Mouse (Mus musculus) hindbrain, embryonic 15.5 days (tissue): Measurements from ENCODE around the gene Cldn11. TPM values are rescaled to one million over a fixed set of nuclear protein-coding genes. Genes with fewer than 3 reads are reported as not detected.
"Not testable (repeated sequence)": the region's sequence is repeated elsewhere in the genome, so short reads cannot be mapped to it uniquely, and the experiment has no call there.

Experiments
- ATAC-seq: fragments of 200-750 bp; cut with Nextera tagmentation; 2 replicates; pipeline ENCODE4 v1.8.0; 2017; ENCODE audit warnings: low read depth, moderate number of reproducible peaks, moderate TSS enrichment; ENCODE audit not compliant: low FRiP score
- H3K27ac ChIP-seq: fragments of 300-500 bp; sonication (generic); replicated peaks from 2 replicates; pipeline ENCODE4 v1.5.1; 2015; ENCODE audit warnings: mild to moderate bottlenecking, inconsistent platforms
- H3K27me3 ChIP-seq: fragments of 300-500 bp; sonication (generic); 2 replicates; pipeline ENCODE4 v1.6.1; 2015; ENCODE audit warnings: control low read depth, inconsistent platforms
- H3K36me3 ChIP-seq: fragments of 300-500 bp; sonication (generic); 2 replicates; pipeline ENCODE4 v1.6.1; 2015; ENCODE audit warnings: control low read depth, inconsistent platforms
- H3K4me1 ChIP-seq: fragments of 300-500 bp; sonication (generic); replicated peaks from 2 replicates; pipeline ENCODE4 v1.6.1; 2015; ENCODE audit warnings: control low read depth, inconsistent platforms
- H3K4me2 ChIP-seq: fragments of 300-500 bp; sonication (generic); 2 replicates; pipeline ENCODE4 v1.6.1; 2015; ENCODE audit warnings: moderate library complexity, mild to moderate bottlenecking, inconsistent platforms
- H3K4me3 ChIP-seq: fragments of 300-500 bp; sonication (generic); 2 replicates; pipeline ENCODE4 v1.5.1; 2015; ENCODE audit warnings: mild to moderate bottlenecking, inconsistent platforms
- H3K9ac ChIP-seq: fragments of 300-500 bp; sonication (generic); 2 replicates; pipeline ENCODE4 v1.6.1; 2015; ENCODE audit warnings: inconsistent platforms
- H3K9me3 ChIP-seq: fragments of 300-500 bp; sonication (generic); 2 replicates; pipeline ENCODE4 v1.6.1; 2016; ENCODE audit warnings: control low read depth, inconsistent platforms
- WGBS: fragments of 180-500 bp; shearing (Covaris S2); methylation state at CpG from one replicate; pipeline ENCODE4 v1.1.7; 2015; 5-methylcytosine and 5-hydroxymethylcytosine counted together
- polyA plus RNA-seq: library from polyadenylated mRNA; unstranded; fragments of >200 nt; fragmentation: Nextera tagmentation; extraction: Ambion mirVana; gene quantifications from 2 replicates; pipeline ENCODE4 v1.2.1, GENCODE M21; 2015

Gene Cldn11
- polyA plus RNA-seq, 1 experiment from 2014 or later, result 55.6 TPM

DNA sequence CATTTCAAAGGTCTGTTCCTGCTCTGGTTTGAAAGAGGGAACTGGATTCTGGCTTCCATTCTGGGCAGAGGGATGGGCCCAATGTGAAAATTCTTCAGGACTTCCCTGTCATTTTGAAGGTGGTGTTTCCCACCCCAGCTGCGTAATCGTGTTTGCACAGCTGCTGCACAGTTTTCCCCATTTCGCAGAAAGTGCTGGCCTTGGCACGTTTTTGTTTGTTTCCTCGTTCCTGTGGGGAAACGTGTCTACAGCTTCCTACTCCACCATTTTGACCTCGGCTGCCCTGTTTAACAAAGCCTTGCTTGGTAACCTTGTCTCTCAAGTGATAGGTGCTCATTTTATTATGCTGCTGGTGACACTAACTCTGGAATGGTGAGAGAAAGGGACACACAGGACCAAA, 15.0 kb upstream of the Cldn11 start:
- no peak for ATAC-seq
- H3K36me3 ChIP-seq, result no peaks in the 10 kb centered on the region
- WGBS, result 66% methylated on average over 7 of the region's 7 CpGs
- no peak overlapping the region for H3K4me3 ChIP-seq
- H3K9ac ChIP-seq, result no peak overlapping the region
- H3K9me3 ChIP-seq, result no peaks in the 10 kb centered on the region
- H3K27me3 ChIP-seq, result no peaks in the 10 kb centered on the region
- H3K4me2 ChIP-seq, result no peak overlapping the region
- H3K4me1 ChIP-seq, result no peaks in the 10 kb centered on the region
- no peak overlapping the region for H3K27ac ChIP-seq

- H3K9ac ChIP-seq, H3K4me1 ChIP-seq, H3K4me2 ChIP-seq, H3K27ac ChIP-seq, H3K36me3 ChIP-seq, ATAC-seq, H3K9me3 ChIP-seq, H3K4me3 ChIP-seq, H3K27me3 ChIP-seq: not testable (repeated sequence)
- WGBS, result 77% methylated on average over 4 of the region's 4 CpGs
Measured at GRCm38 (mm10) chr3:31136591-31136990, 13.1 kb upstream of the Cldn11 start.

GRCm38 (mm10) chr3:31138454-31139424, 11.0 kb upstream of the Cldn11 start:
- no peak overlapping the region for H3K9ac ChIP-seq
- H3K4me2 ChIP-seq, result no peak overlapping the region
- no peaks in the 10 kb centered on the region for H3K9me3 ChIP-seq
- no peak overlapping the region for H3K4me3 ChIP-seq
- ATAC-seq, result no peak
- no peak overlapping the region for H3K27ac ChIP-seq
- no peaks in the 10 kb centered on the region for H3K36me3 ChIP-seq
- 57% methylated on average over 13 of the region's 13 CpGs for WGBS
- no peaks in the 10 kb centered on the region for H3K4me1 ChIP-seq
- no peaks in the 10 kb centered on the region for H3K27me3 ChIP-seq

DNA sequence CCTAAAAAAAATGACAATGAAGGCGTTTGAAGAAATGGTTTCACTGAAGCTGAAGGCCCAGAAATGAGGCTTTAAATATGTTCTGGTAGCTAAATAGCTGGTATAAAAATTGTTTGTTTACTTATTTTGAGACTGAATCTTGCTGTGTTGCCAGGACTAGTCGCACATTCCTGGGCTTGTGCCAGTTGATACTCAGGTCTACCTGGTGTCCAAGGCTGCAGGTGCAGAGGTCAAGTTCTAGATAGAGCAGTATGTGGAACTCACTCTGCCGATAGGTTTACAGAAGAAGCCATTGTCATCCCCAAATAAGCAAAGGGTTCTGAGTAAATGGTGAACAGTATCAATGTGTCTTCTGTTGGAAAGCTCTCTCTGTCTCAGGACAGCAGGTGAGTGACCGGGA, 8.1 kb upstream of the Cldn11 start:
- WGBS, result 85% methylated on average over 4 of the region's 4 CpGs

GRCm38 (mm10) chr3:31145222-31145621, 4.5 kb upstream of the Cldn11 start:
- not testable (repeated sequence) for H3K9me3 ChIP-seq, ATAC-seq, H3K36me3 ChIP-seq, H3K9ac ChIP-seq, H3K4me2 ChIP-seq, H3K27ac ChIP-seq, H3K4me3 ChIP-seq
- WGBS, result 90% methylated on average over 11 of the region's 11 CpGs
- peaks cover 24% of the 10 kb centered on the region for H3K27me3 ChIP-seq
- peaks cover 16% of the 10 kb centered on the region for H3K4me1 ChIP-seq

More for the DNA sequence above, 8.1 kb upstream of the Cldn11 start:
- H3K27me3 ChIP-seq, result peaks cover 4% of the 10 kb centered on the region; the same call in 1 of the 2 replicates
- ATAC-seq, result no peak
- H3K9ac ChIP-seq, result no peak overlapping the region
- H3K27ac ChIP-seq, result no peak overlapping the region
- H3K4me3 ChIP-seq, result no peak overlapping the region
- H3K36me3 ChIP-seq, result no peaks in the 10 kb centered on the region
- H3K4me1 ChIP-seq, result 0 out of 2 replicates have a peak, but pooled peaks cover 3% of the 10 kb centered on the region
- no peak overlapping the region for H3K4me2 ChIP-seq
- no peaks in the 10 kb centered on the region for H3K9me3 ChIP-seq

DNA sequence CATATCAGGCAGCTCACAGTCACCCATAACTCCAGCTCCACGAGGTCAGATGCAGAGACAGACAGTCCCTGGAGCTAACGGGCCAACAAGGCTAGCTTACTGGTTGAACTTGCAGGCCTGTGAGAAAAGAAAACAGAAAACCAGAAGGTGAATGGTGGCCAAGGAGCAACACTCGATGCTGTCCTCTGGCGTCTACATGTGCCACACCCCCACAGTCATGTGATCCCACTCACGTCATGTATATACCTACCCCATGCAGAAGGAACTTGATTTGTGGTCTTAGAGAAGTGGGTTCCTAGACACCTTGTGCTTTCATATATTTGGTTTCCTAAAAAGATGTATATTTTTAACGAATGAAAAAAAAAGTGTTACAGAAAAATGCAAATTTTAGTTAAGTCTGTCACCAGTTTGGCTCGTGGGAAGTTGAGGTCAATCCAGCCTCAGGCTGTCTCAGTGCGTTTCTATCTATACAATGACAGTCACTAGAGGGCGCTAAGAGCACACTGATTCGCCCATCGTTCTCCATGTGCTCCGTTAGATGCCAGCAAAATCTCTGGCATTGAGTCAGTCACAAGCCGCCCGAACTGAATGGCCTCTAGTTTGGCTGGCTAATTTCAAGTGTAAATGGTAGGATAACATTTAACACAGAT, 4.0 kb upstream of the Cldn11 start:
- Histone ChIP-seq H3K27ac (no peak overlapping the region), H3K36me3 (no peaks in the 10 kb centered on the region), H3K27me3 (peaks cover 24% of the 10 kb centered on the region), H3K4me1 (peaks cover 16% of the 10 kb centered on the region), H3K9ac (peak overlapping the region; percentile 19; the same call in 1 of the 2 replicates), H3K9me3 (no peaks in the 10 kb centered on the region), H3K4me2 (peak overlapping the region; percentile 42), H3K4me3 (no peak overlapping the region)
- peak; percentile 91 for ATAC-seq
- WGBS, result 13% methylated on average over 14 of the region's 14 CpGs

- H3K4me2 ChIP-seq, result no peak overlapping the region
- no peaks in the 10 kb centered on the region for H3K36me3 ChIP-seq
- whole genome bisulfite sequencing, result 85% methylated on average over 7 of the region's 7 CpGs
- ATAC-seq, result no peak
- peaks cover 16% of the 10 kb centered on the region for H3K4me1 ChIP-seq
- H3K9ac ChIP-seq, result no peak overlapping the region
- peaks cover 24% of the 10 kb centered on the region for H3K27me3 ChIP-seq
- H3K4me3 ChIP-seq, result no peak overlapping the region
- no peaks in the 10 kb centered on the region for H3K9me3 ChIP-seq
- no peak overlapping the region for H3K27ac ChIP-seq
Measured at GRCm38 (mm10) chr3:31148595-31148994, 1.1 kb upstream of the Cldn11 start.

DNA sequence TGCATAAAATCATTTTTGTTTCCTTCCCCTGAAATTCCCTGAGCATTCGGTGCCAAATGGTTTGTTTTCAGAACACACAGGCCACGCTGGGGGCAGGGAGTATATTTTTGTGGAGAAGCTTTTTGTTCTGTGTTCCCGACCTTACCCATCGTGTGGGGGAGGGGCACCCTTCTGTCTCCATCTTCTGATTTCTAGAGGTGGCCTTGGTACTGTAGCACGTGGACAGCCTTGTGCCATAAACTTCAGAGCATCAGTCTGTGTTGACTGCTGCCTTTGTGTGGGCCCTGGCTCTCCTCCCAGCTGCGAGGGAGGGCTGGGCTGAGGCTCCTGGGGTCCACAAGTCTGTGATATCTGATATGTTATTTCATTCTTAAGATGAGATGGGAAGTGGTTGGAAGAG, 2.4 kb downstream of the Cldn11 start:
- peaks cover 12% of the 10 kb centered on the region for H3K4me1 ChIP-seq
- no peak overlapping the region for H3K27ac ChIP-seq
- H3K27me3 ChIP-seq, result peaks cover 20% of the 10 kb centered on the region
- no peaks in the 10 kb centered on the region for H3K36me3 ChIP-seq
- no peak overlapping the region for H3K9ac ChIP-seq
- H3K9me3 ChIP-seq, result no peaks in the 10 kb centered on the region
- H3K4me2 ChIP-seq, result no peak overlapping the region
- H3K4me3 ChIP-seq, result no peak overlapping the region
- WGBS, result 58% methylated on average over 6 of the region's 6 CpGs
- no peak for ATAC-seq

- Histone ChIP-seq H3K9me3 (no peaks in the 10 kb centered on the region), H3K4me1 (no peaks in the 10 kb centered on the region), H3K27me3 (no peaks in the 10 kb centered on the region), H3K9ac (no peak overlapping the region), H3K27ac (no peak overlapping the region), H3K36me3 (no peaks in the 10 kb centered on the region), H3K4me3 (no peak overlapping the region), H3K4me2 (no peak overlapping the region)
- ATAC-seq, result 0 out of 2 replicates have a peak, but pooled peaks have one; percentile 31
- WGBS, result 38% methylated on average over 3 of the region's 3 CpGs
Measured at GRCm38 (mm10) chr3:31156126-31156525, 6.4 kb downstream of the Cldn11 start.

DNA sequence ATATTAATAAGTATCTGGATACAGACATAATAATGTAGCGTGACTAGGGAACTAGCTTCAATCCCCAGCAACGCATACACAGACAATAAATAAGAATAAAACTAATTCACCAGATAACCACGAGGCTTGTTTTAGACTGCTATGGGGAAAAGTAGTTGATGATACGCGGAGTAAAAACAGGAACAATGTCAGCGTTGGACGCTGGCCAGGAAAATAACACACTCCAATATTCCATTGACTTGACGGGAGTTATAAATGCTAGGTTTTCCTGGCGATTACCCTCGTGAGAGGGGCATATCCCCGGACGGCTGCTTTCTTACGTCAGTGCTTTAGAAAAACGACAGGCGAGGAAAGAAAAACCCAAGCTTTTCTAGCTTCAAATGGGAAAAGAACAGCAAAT, 8.1 kb downstream of the Cldn11 start:
- Histone ChIP-seq H3K4me2 (no peak overlapping the region), H3K36me3 (no peaks in the 10 kb centered on the region), H3K9me3 (no peaks in the 10 kb centered on the region), H3K4me3 (no peak overlapping the region), H3K27me3 (no peaks in the 10 kb centered on the region), H3K4me1 (no peaks in the 10 kb centered on the region), H3K27ac (no peak overlapping the region), H3K9ac (no peak overlapping the region)
- ATAC-seq, result no peak
- WGBS, result 67% methylated on average over 15 of the region's 15 CpGs

GRCm38 (mm10) chr3:31160046-31160445, 10.3 kb downstream of the Cldn11 start:
- ATAC-seq, result no peak
- Histone ChIP-seq H3K9me3 (no peaks in the 10 kb centered on the region), H3K9ac (no peak overlapping the region), H3K36me3 (no peaks in the 10 kb centered on the region), H3K4me3 (no peak overlapping the region), H3K27ac (no peak overlapping the region), H3K4me1 (no peaks in the 10 kb centered on the region), H3K27me3 (no peaks in the 10 kb centered on the region), H3K4me2 (no peak overlapping the region)
- WGBS, result 79% methylated on average over 10 of the region's 10 CpGs

DNA sequence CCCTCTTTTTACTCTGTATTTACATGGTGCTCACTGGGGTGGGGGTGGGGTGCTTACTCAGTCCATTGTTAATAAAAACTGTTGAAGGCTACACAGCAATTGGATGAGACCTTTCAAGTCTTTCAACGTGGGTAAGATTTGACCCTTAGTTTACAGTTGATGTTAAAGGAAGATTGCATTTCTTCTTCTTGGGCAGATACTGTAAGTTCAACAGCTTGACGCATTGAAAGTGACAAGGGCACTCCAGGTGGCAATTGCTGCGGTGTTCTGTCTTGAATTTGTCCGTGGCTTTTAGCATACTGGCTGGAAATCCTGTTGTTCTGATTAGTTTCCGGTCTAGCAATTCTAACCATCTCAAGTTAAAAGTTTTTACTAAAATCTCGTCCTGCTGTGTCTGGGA, 11.6 kb downstream of the Cldn11 start:
- no peak for ATAC-seq
- H3K9ac ChIP-seq, result no peak overlapping the region
- no peak overlapping the region for H3K4me3 ChIP-seq
- H3K4me1 ChIP-seq, result 0 out of 2 replicates have a peak, but pooled peaks cover under 1% of the 10 kb centered on the region
- H3K4me2 ChIP-seq, result no peak overlapping the region
- 26% methylated on average over 6 of the region's 6 CpGs for WGBS
- no peaks in the 10 kb centered on the region for H3K9me3 ChIP-seq
- no peaks in the 10 kb centered on the region for H3K36me3 ChIP-seq
- H3K27me3 ChIP-seq, result no peaks in the 10 kb centered on the region
- no peak overlapping the region for H3K27ac ChIP-seq
